8 mouse cellular contexts compared by ENCODE assay signal in genomic region chr6:5442316-5443085, GRCm38 (mm10). TPM values are rescaled to one million over a fixed set of nuclear protein-coding genes. Genes with fewer than 3 reads are reported as not detected.
DNase-seq lines count a peak whose midpoint lies in the region; ATAC-seq and TF ChIP-seq lines count a peak whose summit lies in the region.

No protein-coding gene starts in this region.

- no peaks in the 10 kb centered on the region for H3K9me3 ChIP-seq in kidney, embryonic 15.5 days (replicated peaks)
- H3K9me3 ChIP-seq in liver, postnatal 0 days (ENCODE audit: low read length): no peaks in the 10 kb centered on the region

- no peaks in the 10 kb centered on the region for H3K27me3 ChIP-seq in kidney, embryonic 15.5 days
- H3K27me3 ChIP-seq in liver, postnatal 0 days (ENCODE audit: insufficient read depth, low read length): no peaks in the 10 kb centered on the region

- H3K4me3 ChIP-seq in kidney, embryonic 15.5 days (replicated peaks): no peak overlapping the region
- no peak overlapping the region for H3K4me3 ChIP-seq in liver, postnatal 0 days (ENCODE audit: low read depth, low read length)

- no peak overlapping the region for H3K27ac ChIP-seq in kidney, embryonic 15.5 days
- H3K27ac ChIP-seq in liver, postnatal 0 days (ENCODE audit: low read depth): peak overlapping the region; percentile 68

- peaks cover 12% of the 10 kb centered on the region for H3K4me1 ChIP-seq in kidney, embryonic 15.5 days
- peaks cover 8% of the 10 kb centered on the region; the same call in 1 of the 2 replicates for H3K4me1 ChIP-seq in liver, postnatal 0 days (ENCODE audit: insufficient read depth)

- peak; percentile 37 for DNase-seq in ovary, postnatal 36 days (ENCODE audit: low spot score)
- no peak for DNase-seq in ovary, postnatal 10 days (ENCODE audit: low spot score)
- DNase-seq in embryo, embryonic 10 days (ENCODE audit: low spot score): peak; percentile 70
- DNase-seq in heart, adult 8-10 months (ENCODE audit: low spot score): peak; percentile 64
- DNase-seq in liver, postnatal 0 days: peak; percentile 48
- peak; percentile 52 for DNase-seq in right cerebral cortex, postnatal 25 days
- DNase-seq in cerebellum, postnatal 36 days: no peak

- TF ChIP-seq EP300 in liver, postnatal 0 days (IDR thresholded peaks at IDR 0.05; ENCODE audit: low read depth): no peak

- ATAC-seq in kidney, embryonic 15.5 days (replicated peaks; ENCODE audit: low FRiP score): peak; percentile 72
- peak; percentile 83 for ATAC-seq in liver, postnatal 0 days

- TF ChIP-seq CTCF in liver, postnatal 0 days (IDR thresholded peaks at IDR 0.05; ENCODE audit: low read depth): no peak

- no peak overlapping the region for H3K9ac ChIP-seq in kidney, embryonic 15.5 days
- H3K9ac ChIP-seq in liver, postnatal 0 days (replicated peaks): no peak overlapping the region

- H3K4me2 ChIP-seq in kidney, embryonic 15.5 days: peak overlapping the region; percentile 31
- H3K4me2 ChIP-seq in liver, postnatal 0 days (ENCODE audit: low read depth, low read length): peak overlapping the region; percentile 36

- WGBS in kidney, embryonic 15.5 days: 4% methylated on average over 14 of the region's 14 CpGs
- WGBS in liver, postnatal 0 days (ENCODE audit: insufficient replicate concordance): 11% methylated on average over 14 of the region's 14 CpGs

- no peaks in the 10 kb centered on the region for H3K36me3 ChIP-seq in kidney, embryonic 15.5 days
- H3K36me3 ChIP-seq in liver, postnatal 0 days (replicated peaks; ENCODE audit: insufficient read depth, low read length): no peaks in the 10 kb centered on the region

RNA-seq across cellular contexts. Expression of gene Pdk4, which starts 53.6 kb away (rescaled TPM):
- 100 to 1,000 TPM; 285 to 511 (median 332) TPM for total RNA-seq in heart, adult 8-10 months (2022)
- polyA plus RNA-seq in kidney, embryonic 15.5 days (2015; fragmentation: Nextera tagmentation; extraction: Ambion mirVana): 2.7 and 3.7 TPM in 2 replicates
- 9.7 and 10.0 TPM in 2 replicates for polyA plus RNA-seq in liver, postnatal 0 days (2015; fragmentation: Nextera tagmentation; extraction: Ambion mirVana)

RNA-seq across cellular contexts. Expression of gene Asb4, which starts 59.3 kb away (rescaled TPM):
- total RNA-seq in heart, adult 8-10 months (2022): 1 to 10 TPM; 4.6 to 7.3 (median 5.6) TPM
- polyA plus RNA-seq in kidney, embryonic 15.5 days (2015; fragmentation: Nextera tagmentation; extraction: Ambion mirVana): 25.4 and 27.6 TPM in 2 replicates
- 1.8 and 2.2 TPM in 2 replicates for polyA plus RNA-seq in liver, postnatal 0 days (2015; fragmentation: Nextera tagmentation; extraction: Ambion mirVana)

Comparison
In these comparisons a context has a peak if more than half of its experiments do, and no peak if none do; other contexts are left out.
1. DNase-seq: peak in ovary, postnatal 36 days (single experiment), embryo, embryonic 10 days (single experiment), heart, adult 8-10 months (single experiment), liver, postnatal 0 days (single experiment) and right cerebral cortex, postnatal 25 days (single experiment); none in ovary, postnatal 10 days (single experiment) and cerebellum, postnatal 36 days (0 of 2).